Mouse (Mus musculus) liver, embryonic 16.5 days (tissue): ENCODE measurements around the gene Gm9833. TPM values are rescaled to one million over a fixed set of nuclear protein-coding genes. Genes with fewer than 3 reads are reported as not detected.

ENCODE experiments used
- ATAC-seq: fragments of 200-750 bp; cut with Nextera tagmentation; 2 replicates; pipeline ENCODE4 v1.8.0; 2017; ENCODE audit warnings: low read depth, mild to moderate bottlenecking, moderate number of reproducible peaks, moderate library complexity
- H3K27ac ChIP-seq: fragments of 300-500 bp; sonication (generic); 2 replicates; pipeline ENCODE4 v1.5.1; 2014; ENCODE audit warnings: mild to moderate bottlenecking, low read length
- H3K27me3 ChIP-seq: fragments of 300-500 bp; sonication (generic); 2 replicates; pipeline ENCODE4 v1.6.1; 2014; ENCODE audit warnings: low read depth, low read length, mixed read lengths; ENCODE audit not compliant: control insufficient read depth, insufficient read depth
- H3K36me3 ChIP-seq: fragments of 300-500 bp; sonication (generic); 2 replicates; pipeline ENCODE4 v1.6.1; 2014; ENCODE audit warnings: mild to moderate bottlenecking; ENCODE audit not compliant: control insufficient read depth, insufficient read depth
- H3K4me1 ChIP-seq: fragments of 300-500 bp; sonication (generic); 2 replicates; pipeline ENCODE4 v1.6.1; 2014; ENCODE audit warnings: low read depth, low read length, mixed read lengths; ENCODE audit not compliant: control insufficient read depth
- H3K4me2 ChIP-seq: fragments of 300-500 bp; sonication (generic); 2 replicates; pipeline ENCODE4 v1.6.1; 2014; ENCODE audit warnings: low read depth, low read length, mixed read lengths
- H3K4me3 ChIP-seq: fragments of 300-500 bp; sonication (generic); 2 replicates; pipeline ENCODE4 v1.5.1; 2014; ENCODE audit warnings: low read depth, mild to moderate bottlenecking, low read length
- H3K9ac ChIP-seq: fragments of 300-500 bp; sonication (generic); 2 replicates; pipeline ENCODE4 v1.6.1; 2014; ENCODE audit warnings: low read depth, low read length
- H3K9me3 ChIP-seq: fragments of 300-500 bp; sonication (generic); replicated peaks from 2 replicates; pipeline ENCODE4 v1.6.1; 2016; ENCODE audit warnings: low read length; ENCODE audit not compliant: control insufficient read depth
- WGBS: fragments of 180-500 bp; shearing (Covaris S2); extraction: QIAGEN DNeasy Blood & Tissue Kit; methylation state at CpG from one replicate; pipeline ENCODE4 v1.1.7; 2014; ENCODE audit not compliant: insufficient replicate concordance; 5-methylcytosine and 5-hydroxymethylcytosine counted together
- polyA plus RNA-seq: library from polyadenylated mRNA; unstranded; fragments of >200 nt; fragmentation: Nextera tagmentation; extraction: Ambion mirVana; gene quantifications from 2 replicates; pipeline ENCODE4 v1.2.1, GENCODE M21; 2015

Gene Gm9833
- polyA plus RNA-seq, 1 experiment from 2014 or later = 1.3 TPM

DNA sequence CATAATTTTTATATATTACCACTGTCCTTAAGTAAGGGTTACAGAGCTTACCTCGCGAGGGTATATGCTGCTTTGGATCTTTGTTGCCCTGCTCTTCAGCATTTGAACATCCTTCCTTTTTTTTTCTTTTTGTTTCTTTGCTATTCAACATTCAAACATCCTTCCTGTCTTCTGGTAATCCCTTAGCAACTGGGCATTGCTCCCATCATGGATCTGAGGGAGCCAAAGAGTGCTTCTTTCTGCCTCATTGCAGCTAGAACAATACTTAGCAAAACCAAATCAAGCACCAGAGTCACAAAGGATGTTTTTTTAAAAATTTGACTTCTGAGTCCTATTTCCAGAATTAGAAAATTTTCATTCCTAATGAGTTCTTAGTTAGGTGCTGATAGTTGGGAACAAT lies 24.8 kb downstream of the Gm9833 start:
- H3K9me3 ChIP-seq = no peaks in the 10 kb centered on the region
- H3K9ac ChIP-seq = no peak overlapping the region
- H3K36me3 ChIP-seq = no peaks in the 10 kb centered on the region
- WGBS = 90% methylated on average over 2 of the region's 2 CpGs
- no peaks in the 10 kb centered on the region for H3K4me1 ChIP-seq
- no peak overlapping the region for H3K27ac ChIP-seq
- no peak overlapping the region for H3K4me2 ChIP-seq
- H3K4me3 ChIP-seq = no peak overlapping the region
- ATAC-seq = no peak
- H3K27me3 ChIP-seq = no peaks in the 10 kb centered on the region

DNA sequence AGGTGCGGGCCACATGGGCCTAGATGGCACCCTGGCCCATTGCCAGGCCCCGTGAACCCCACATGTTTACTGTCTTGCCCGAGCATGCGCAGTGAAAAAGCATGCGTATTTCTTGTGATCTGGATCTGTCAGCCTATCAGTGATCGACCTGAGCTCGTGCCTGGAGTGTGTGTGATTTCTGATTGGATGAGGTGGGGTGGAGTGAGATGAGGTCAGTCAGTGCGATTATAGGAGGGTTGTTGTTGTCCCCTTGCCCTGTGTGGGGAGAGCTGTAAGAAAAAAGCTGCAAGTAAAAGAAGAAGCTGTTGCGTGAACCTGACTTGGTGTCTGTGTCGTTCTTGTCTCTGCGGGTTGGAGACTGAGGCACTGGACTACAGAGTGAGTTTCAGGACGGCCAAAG lies 28.6 kb downstream of the Gm9833 start:
- Histone ChIP-seq H3K9me3 (no peaks in the 10 kb centered on the region), H3K4me2 (no peak overlapping the region), H3K27me3 (no peaks in the 10 kb centered on the region), H3K4me1 (no peaks in the 10 kb centered on the region), H3K4me3 (no peak overlapping the region), H3K9ac (no peak overlapping the region), H3K27ac (no peak overlapping the region), H3K36me3 (no peaks in the 10 kb centered on the region)
- no peak for ATAC-seq
- 77% methylated on average over 12 of the region's 12 CpGs for WGBS

DNA sequence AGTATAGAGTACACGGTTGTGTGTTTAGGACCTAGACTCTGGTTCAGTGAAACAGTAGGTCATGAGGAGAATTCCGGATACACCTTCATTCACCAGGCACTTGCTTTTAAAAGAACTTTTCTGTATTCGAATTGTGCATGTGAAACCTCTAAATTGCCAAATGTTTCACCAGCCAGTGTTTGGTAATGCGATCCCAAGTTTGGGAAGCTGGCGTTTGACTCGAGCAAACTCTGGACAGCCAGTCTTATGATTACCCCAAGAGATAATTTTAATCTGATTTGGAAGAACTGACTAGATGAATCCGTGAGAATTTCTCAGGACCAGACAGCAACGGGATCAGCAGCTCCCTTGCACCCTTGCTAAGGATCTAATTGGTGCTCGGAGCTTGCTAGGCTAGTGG lies 33.3 kb downstream of the Gm9833 start:
- Histone ChIP-seq H3K9ac (no peak overlapping the region), H3K36me3 (no peaks in the 10 kb centered on the region), H3K27ac (no peak overlapping the region), H3K4me3 (no peak overlapping the region), H3K9me3 (no peaks in the 10 kb centered on the region), H3K4me1 (no peaks in the 10 kb centered on the region), H3K27me3 (no peaks in the 10 kb centered on the region), H3K4me2 (no peak overlapping the region)
- WGBS = 64% methylated on average over 9 of the region's 9 CpGs
- no peak for ATAC-seq

DNA sequence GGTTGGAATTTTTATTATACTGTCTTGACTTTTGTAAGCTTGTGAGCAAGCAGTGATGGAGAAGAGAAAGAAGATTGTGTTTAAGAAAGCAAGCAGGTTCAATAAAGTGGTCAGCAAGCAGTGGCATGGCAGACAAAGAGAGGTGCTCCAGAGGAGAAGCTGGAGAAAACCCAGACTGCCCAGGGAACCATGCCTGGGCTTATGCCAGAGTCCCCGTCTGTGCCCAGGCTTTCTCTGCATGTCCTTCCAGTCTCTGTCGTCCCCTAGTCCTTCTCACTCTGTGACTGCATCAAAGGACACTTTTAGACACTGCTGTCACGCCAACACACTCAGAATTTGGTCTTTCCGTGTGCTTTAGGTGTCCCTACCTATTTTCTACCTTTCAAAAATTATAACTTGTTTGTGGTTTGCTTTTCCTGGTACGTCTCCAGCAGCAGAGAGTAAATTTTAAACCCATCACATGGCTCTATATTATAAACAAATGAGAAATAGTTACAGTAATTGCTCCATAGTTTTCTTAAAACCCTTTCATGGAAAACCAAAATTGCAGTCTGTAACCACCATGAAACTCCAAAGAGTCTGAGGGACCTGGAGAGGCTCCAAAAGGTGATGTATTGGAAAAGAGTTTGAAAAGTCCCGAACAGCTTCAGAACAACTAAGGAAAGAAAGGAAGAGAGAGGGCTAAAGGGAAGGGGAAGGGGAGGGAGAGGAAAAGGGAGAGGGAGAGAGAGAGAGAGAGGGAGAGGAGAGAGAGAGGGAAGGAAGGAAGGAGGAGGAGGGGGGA lies 34.2 kb downstream of the Gm9833 start:
- H3K4me2 ChIP-seq = no peak overlapping the region
- H3K4me3 ChIP-seq = no peak overlapping the region
- no peaks in the 10 kb centered on the region for H3K4me1 ChIP-seq
- H3K36me3 ChIP-seq = no peaks in the 10 kb centered on the region
- H3K27me3 ChIP-seq = no peaks in the 10 kb centered on the region
- no peak overlapping the region for H3K9ac ChIP-seq
- H3K9me3 ChIP-seq = no peaks in the 10 kb centered on the region
- no peak overlapping the region for H3K27ac ChIP-seq
- WGBS = 50% methylated on average over 6 of the region's 6 CpGs
- no peak for ATAC-seq

DNA sequence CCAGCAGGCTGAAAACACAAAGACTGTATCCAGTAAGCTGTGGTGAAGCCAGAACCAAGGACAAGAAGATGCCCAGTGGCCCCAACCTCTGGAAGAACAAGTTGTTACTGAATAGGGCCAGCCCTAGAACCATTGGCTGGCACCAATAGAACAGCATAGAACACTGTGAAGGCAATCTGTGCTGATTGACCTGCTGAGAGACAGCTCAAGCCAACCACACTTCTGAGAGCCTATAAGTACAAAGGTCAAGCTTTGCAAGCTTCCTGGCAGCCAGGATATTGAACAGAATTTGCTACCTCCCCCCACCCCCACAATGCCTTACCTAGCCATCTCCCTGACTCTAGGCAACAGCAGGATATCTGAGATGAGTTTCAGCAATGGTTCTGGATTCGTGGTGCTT lies 35.7 kb downstream of the Gm9833 start:
- Histone ChIP-seq H3K4me3 (no peak overlapping the region), H3K27ac (no peak overlapping the region), H3K36me3 (no peaks in the 10 kb centered on the region), H3K4me1 (no peaks in the 10 kb centered on the region), H3K9ac (no peak overlapping the region), H3K27me3 (no peaks in the 10 kb centered on the region), H3K9me3 (no peaks in the 10 kb centered on the region), H3K4me2 (no peak overlapping the region)
- WGBS = 43% methylated on average over 1 of the region's 1 CpGs
- peak; percentile 37; the same call in 1 of the 2 replicates for ATAC-seq

DNA sequence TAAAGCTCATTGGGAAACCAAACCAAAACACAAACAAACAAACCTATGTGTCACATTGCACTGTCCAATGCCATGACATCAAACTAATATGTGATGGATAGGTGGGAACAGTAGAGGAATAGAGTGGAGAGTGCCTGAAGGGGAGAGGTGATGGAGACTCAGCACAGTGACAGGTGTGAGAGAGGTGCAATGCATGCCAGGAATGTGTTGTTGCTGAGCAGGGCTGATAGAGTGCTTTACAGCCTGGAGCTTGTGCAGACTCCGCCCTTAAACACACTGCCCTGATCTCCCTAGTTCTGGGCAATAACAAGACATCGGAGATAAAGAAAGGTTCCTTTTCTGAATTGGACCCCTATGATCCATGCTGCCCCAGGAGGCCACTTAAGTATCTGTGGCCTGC lies 36.2 kb downstream of the Gm9833 start:
- 76% methylated on average over 2 of the region's 2 CpGs for WGBS
- H3K4me1 ChIP-seq = no peaks in the 10 kb centered on the region
- no peak overlapping the region for H3K9ac ChIP-seq
- H3K9me3 ChIP-seq = no peaks in the 10 kb centered on the region
- no peak for ATAC-seq
- no peak overlapping the region for H3K4me2 ChIP-seq
- no peaks in the 10 kb centered on the region for H3K36me3 ChIP-seq
- H3K27ac ChIP-seq = no peak overlapping the region
- no peaks in the 10 kb centered on the region for H3K27me3 ChIP-seq
- H3K4me3 ChIP-seq = no peak overlapping the region

DNA sequence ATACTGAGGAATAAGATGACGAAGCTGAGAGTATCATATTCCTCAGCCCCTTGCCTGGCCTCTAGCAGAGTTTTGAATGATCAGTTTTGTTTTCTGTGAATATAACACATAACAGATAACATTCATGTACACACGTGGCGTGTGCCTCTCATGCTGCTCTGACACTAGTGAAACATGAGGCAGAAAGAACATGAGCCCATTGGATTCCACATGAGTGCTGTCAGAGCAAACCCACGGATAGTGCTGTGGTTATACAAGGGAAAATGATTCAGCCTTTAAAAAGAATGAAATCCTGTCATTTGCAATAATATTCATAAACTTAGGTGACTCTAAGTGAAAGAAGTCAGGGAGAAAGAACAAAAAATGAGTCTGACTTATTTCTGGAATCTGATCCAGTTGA lies 37.4 kb downstream of the Gm9833 start:
- 45% methylated on average over 4 of the region's 4 CpGs for WGBS

DNA sequence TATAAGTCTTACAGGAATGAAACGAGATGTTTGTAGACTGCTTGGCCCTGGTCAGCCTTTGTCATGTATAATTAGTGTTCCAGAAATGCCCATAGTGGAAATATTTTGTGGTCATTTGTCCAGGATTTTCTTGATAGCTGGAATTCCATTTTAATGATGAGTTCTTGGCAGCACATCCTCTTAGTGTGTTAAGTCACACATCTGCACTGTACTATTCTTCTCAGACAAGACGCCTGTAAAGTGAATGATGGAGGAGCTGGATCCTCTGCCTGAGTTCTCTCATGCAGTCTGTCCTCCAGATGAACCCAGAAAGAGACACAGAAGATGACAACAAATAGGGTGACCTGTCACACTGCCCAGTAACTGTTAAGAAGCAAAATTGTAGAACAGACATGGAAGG lies 38.1 kb downstream of the Gm9833 start:
- ATAC-seq = no peak
- Histone ChIP-seq H3K27me3 (no peaks in the 10 kb centered on the region), H3K9ac (no peak overlapping the region), H3K4me2 (no peak overlapping the region), H3K4me3 (no peak overlapping the region), H3K27ac (no peak overlapping the region), H3K36me3 (no peaks in the 10 kb centered on the region), H3K4me1 (no peaks in the 10 kb centered on the region), H3K9me3 (no peaks in the 10 kb centered on the region)
- WGBS = 48% methylated on average over 2 of the region's 2 CpGs

More for the DNA sequence above, 37.4 kb downstream of the Gm9833 start:
- Histone ChIP-seq H3K27me3 (no peaks in the 10 kb centered on the region), H3K36me3 (no peaks in the 10 kb centered on the region), H3K9me3 (no peaks in the 10 kb centered on the region), H3K4me3 (no peak overlapping the region), H3K9ac (no peak overlapping the region), H3K4me1 (no peaks in the 10 kb centered on the region), H3K4me2 (no peak overlapping the region), H3K27ac (no peak overlapping the region)
- ATAC-seq = no peak

DNA sequence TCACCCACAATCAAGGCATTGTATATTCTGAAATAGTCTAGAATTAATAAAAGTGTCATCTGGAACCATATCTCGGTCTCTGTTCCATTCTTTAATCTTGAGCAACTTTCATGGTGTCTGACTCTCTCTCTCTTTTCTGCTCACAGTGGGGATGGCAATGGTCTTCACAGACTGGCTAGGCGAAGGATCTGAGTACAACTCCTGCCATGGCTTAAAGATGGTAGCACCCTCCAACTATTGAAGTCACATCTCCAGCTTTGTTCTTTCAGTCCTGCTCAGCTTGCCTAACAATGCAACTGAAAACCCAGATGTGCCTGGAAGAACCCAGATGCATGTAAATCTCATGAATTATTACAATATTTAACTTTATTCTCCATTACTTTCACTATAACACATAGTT lies 38.6 kb downstream of the Gm9833 start:
- Histone ChIP-seq H3K4me3 (no peak overlapping the region), H3K36me3 (no peaks in the 10 kb centered on the region), H3K27ac (no peak overlapping the region), H3K4me2 (no peak overlapping the region), H3K9me3 (no peaks in the 10 kb centered on the region), H3K9ac (no peak overlapping the region), H3K27me3 (no peaks in the 10 kb centered on the region), H3K4me1 (no peaks in the 10 kb centered on the region)
- WGBS = 57% methylated on average over 2 of the region's 2 CpGs
- no peak for ATAC-seq
